Mouse (Mus musculus) hindbrain, embryonic 14.5 days (tissue): ENCODE data around the gene Cyp2d11. TPM values are rescaled to one million over a fixed set of nuclear protein-coding genes. Genes with fewer than 3 reads are reported as not detected.
"Not testable (repeated sequence)": the region's sequence is repeated elsewhere in the genome, so short reads cannot be mapped to it uniquely, and the experiment has no call there.

Experiments
- ATAC-seq: fragments of 200-750 bp; cut with Nextera tagmentation; 2 replicates; pipeline ENCODE4 v1.8.0; 2017; ENCODE audit warnings: moderate number of reproducible peaks, mild to moderate bottlenecking, moderate TSS enrichment, moderate library complexity; ENCODE audit not compliant: low FRiP score
- DNase-seq: peaks from one replicate; pipeline ENCODE4 v3.0.0-alpha.2; 2015; ENCODE audit warnings: low spot score
- H3K27ac ChIP-seq: fragments of 300-500 bp; sonication (generic); 2 replicates; pipeline ENCODE4 v1.5.1; 2014; ENCODE audit warnings: mild to moderate bottlenecking, moderate library complexity
- H3K27me3 ChIP-seq: fragments of 300-500 bp; sonication (generic); 2 replicates; pipeline ENCODE4 v1.6.1; 2014; ENCODE audit warnings: mild to moderate bottlenecking, low read length, mixed read lengths; ENCODE audit not compliant: control insufficient read depth, insufficient read depth
- H3K36me3 ChIP-seq: fragments of 300-500 bp; sonication (generic); replicated peaks from 2 replicates; pipeline ENCODE4 v1.6.1; 2014; ENCODE audit not compliant: control insufficient read depth, insufficient read depth
- H3K4me1 ChIP-seq: fragments of 300-500 bp; sonication (generic); replicated peaks from 2 replicates; pipeline ENCODE4 v1.6.1; 2014; ENCODE audit warnings: antibody characterized with exemption, low read length, mixed read lengths; ENCODE audit not compliant: control insufficient read depth, insufficient read depth
- H3K4me2 ChIP-seq: fragments of 300-500 bp; sonication (generic); replicated peaks from 2 replicates; pipeline ENCODE4 v1.6.1; 2014; ENCODE audit warnings: mild to moderate bottlenecking, moderate library complexity
- H3K4me3 ChIP-seq: fragments of 300-500 bp; sonication (generic); replicated peaks from 2 replicates; pipeline ENCODE4 v1.5.1; 2014; ENCODE audit warnings: mild to moderate bottlenecking, low read length
- H3K9ac ChIP-seq: fragments of 300-500 bp; sonication (generic); 2 replicates; pipeline ENCODE4 v1.6.1; 2014
- H3K9me3 ChIP-seq: fragments of 300-500 bp; sonication (generic); 2 replicates; pipeline ENCODE4 v1.6.1; 2016; ENCODE audit warnings: low read length; ENCODE audit not compliant: control insufficient read depth
- WGBS: fragments of 180-500 bp; shearing (Covaris S2); extraction: QIAGEN DNeasy Blood & Tissue Kit; methylation state at CpG from one replicate; pipeline ENCODE4 v1.1.7; 2014; 5-methylcytosine and 5-hydroxymethylcytosine counted together
- polyA plus RNA-seq: library from polyadenylated mRNA; unstranded; fragments of >200 nt; fragmentation: Nextera tagmentation; extraction: Ambion mirVana; gene quantifications from 2 replicates; pipeline ENCODE4 v1.2.1, GENCODE M21; 2014

Cyp2d11 gene
- polyA plus RNA-seq, result not detected in 2 replicates

GRCm38 (mm10) chr15:82393922-82394321, at the start of gene Cyp2d11:
Gene Cyp2d11 (minus strand): TSS chr15:82394022.
- H3K27me3 ChIP-seq, result not testable (repeated sequence)
- WGBS, result 94% methylated on average over 2 of the region's 2 CpGs

GRCm38 (mm10) chr15:82437975-82438617, 44.3 kb upstream of the Cyp2d11 start:
- Histone ChIP-seq H3K4me1 (no peaks in the 10 kb centered on the region), H3K36me3 (no peaks in the 10 kb centered on the region), H3K4me3 (no peak overlapping the region), H3K9me3 (peaks cover 8% of the 10 kb centered on the region), H3K9ac (no peak overlapping the region), H3K4me2 (no peak overlapping the region), H3K27me3 (no peaks in the 10 kb centered on the region), H3K27ac (no peak overlapping the region)
- no peak for ATAC-seq
- no peak for DNase-seq
- WGBS, result 79% methylated on average over 5 of the region's 5 CpGs

More at GRCm38 (mm10) chr15:82393922-82394321, at the start of gene Cyp2d11:
- not testable (repeated sequence) for ATAC-seq, H3K36me3 ChIP-seq, H3K4me3 ChIP-seq, H3K9me3 ChIP-seq, H3K9ac ChIP-seq, H3K4me1 ChIP-seq, H3K4me2 ChIP-seq, H3K27ac ChIP-seq, DNase-seq

- no peaks in the 10 kb centered on the region for H3K4me1 ChIP-seq
- DNase-seq (no peak), ATAC-seq (no peak)
- H3K4me3 ChIP-seq, result no peak overlapping the region
- H3K27ac ChIP-seq, result no peak overlapping the region
- no peaks in the 10 kb centered on the region for H3K36me3 ChIP-seq
- 93% methylated on average over 2 of the region's 2 CpGs for WGBS
- no peak overlapping the region for H3K9ac ChIP-seq
- no peak overlapping the region for H3K4me2 ChIP-seq
- H3K9me3 ChIP-seq, result peaks cover 19% of the 10 kb centered on the region
- no peaks in the 10 kb centered on the region for H3K27me3 ChIP-seq
Observed at GRCm38 (mm10) chr15:82435606-82436005, 41.8 kb upstream of the Cyp2d11 start.

GRCm38 (mm10) chr15:82435011-82435410, 41.2 kb upstream of the Cyp2d11 start:
- no peak overlapping the region for H3K4me2 ChIP-seq
- 88% methylated on average over 3 of the region's 3 CpGs for WGBS
- ATAC-seq, result no peak

GRCm38 (mm10) chr15:82434541-82434940, 40.7 kb upstream of the Cyp2d11 start:
- DNase-seq (no peak), ATAC-seq (no peak)
- no peak overlapping the region for H3K4me2 ChIP-seq
- no peaks in the 10 kb centered on the region for H3K36me3 ChIP-seq
- no peaks in the 10 kb centered on the region for H3K27me3 ChIP-seq
- WGBS, result 94% methylated on average over 3 of the region's 3 CpGs
- no peak overlapping the region for H3K4me3 ChIP-seq
- no peak overlapping the region for H3K27ac ChIP-seq
- no peaks in the 10 kb centered on the region for H3K4me1 ChIP-seq
- no peak overlapping the region for H3K9ac ChIP-seq
- peaks cover 29% of the 10 kb centered on the region for H3K9me3 ChIP-seq

More at GRCm38 (mm10) chr15:82435011-82435410, 41.2 kb upstream of the Cyp2d11 start:
- Histone ChIP-seq H3K36me3 (no peaks in the 10 kb centered on the region), H3K4me3 (no peak overlapping the region), H3K9ac (no peak overlapping the region), H3K9me3 (peaks cover 24% of the 10 kb centered on the region), H3K4me1 (no peaks in the 10 kb centered on the region), H3K27me3 (no peaks in the 10 kb centered on the region), H3K27ac (no peak overlapping the region)
- DNase-seq, result no peak

- DNase-seq, result no peak
- Histone ChIP-seq H3K9me3 (peaks cover 32% of the 10 kb centered on the region), H3K9ac (no peak overlapping the region), H3K27me3 (no peaks in the 10 kb centered on the region), H3K4me2 (no peak overlapping the region), H3K4me3 (no peak overlapping the region), H3K36me3 (no peaks in the 10 kb centered on the region), H3K4me1 (no peaks in the 10 kb centered on the region), H3K27ac (no peak overlapping the region)
- ATAC-seq, result no peak
- WGBS, result 96% methylated on average over 3 of the region's 3 CpGs
Observed at GRCm38 (mm10) chr15:82433621-82434020, 39.8 kb upstream of the Cyp2d11 start.

GRCm38 (mm10) chr15:82433137-82433536, 39.3 kb upstream of the Cyp2d11 start, which contains the start of gene Cyp2d9:
Gene Cyp2d9 (plus strand): TSS chr15:82433437.
- H3K27ac ChIP-seq, result no peak within 1 kb of the TSS
- no peaks in the 10 kb centered on the region for H3K4me1 ChIP-seq
- no peaks in the 10 kb centered on the region for H3K36me3 ChIP-seq
- no peak within 1 kb of the TSS for H3K4me2 ChIP-seq
- no peak within 1 kb of the TSS for H3K9ac ChIP-seq
- ATAC-seq, result no peak
- H3K4me3 ChIP-seq, result no peak within 1 kb of the TSS
- DNase-seq, result no peak
- H3K27me3 ChIP-seq, result no peaks in the 10 kb centered on the region
- peaks cover 35% of the 10 kb centered on the region for H3K9me3 ChIP-seq

GRCm38 (mm10) chr15:82423471-82423870, 29.6 kb upstream of the Cyp2d11 start:
- DNase-seq, result no peak
- 0 out of 2 replicates have a peak, but pooled peaks cover 4% of the 10 kb centered on the region for H3K9me3 ChIP-seq
- H3K4me3 ChIP-seq, result no peak overlapping the region
- H3K27me3 ChIP-seq, result no peaks in the 10 kb centered on the region
- no peaks in the 10 kb centered on the region for H3K36me3 ChIP-seq
- ATAC-seq, result no peak
- H3K27ac ChIP-seq, result no peak overlapping the region
- WGBS, result 91% methylated on average over 3 of the region's 3 CpGs
- no peak overlapping the region for H3K9ac ChIP-seq
- H3K4me1 ChIP-seq, result no peaks in the 10 kb centered on the region
- no peak overlapping the region for H3K4me2 ChIP-seq

GRCm38 (mm10) chr15:82422935-82423334, 29.1 kb upstream of the Cyp2d11 start:
- WGBS, result 78% methylated on average over 4 of the region's 4 CpGs
- no peaks in the 10 kb centered on the region for H3K4me1 ChIP-seq
- H3K4me3 ChIP-seq, result no peak overlapping the region
- no peak overlapping the region for H3K4me2 ChIP-seq
- no peak overlapping the region for H3K27ac ChIP-seq
- DNase-seq (no peak), ATAC-seq (no peak)
- H3K27me3 ChIP-seq, result no peaks in the 10 kb centered on the region
- no peak overlapping the region for H3K9ac ChIP-seq
- no peaks in the 10 kb centered on the region for H3K9me3 ChIP-seq
- no peaks in the 10 kb centered on the region for H3K36me3 ChIP-seq
